Mouse (Mus musculus): ENCODE data around the gene Abcc3.
A peak's percentile ranks its signal among the peaks of the same experiment; 100 is the strongest.

Abcc3 gene

DNA sequence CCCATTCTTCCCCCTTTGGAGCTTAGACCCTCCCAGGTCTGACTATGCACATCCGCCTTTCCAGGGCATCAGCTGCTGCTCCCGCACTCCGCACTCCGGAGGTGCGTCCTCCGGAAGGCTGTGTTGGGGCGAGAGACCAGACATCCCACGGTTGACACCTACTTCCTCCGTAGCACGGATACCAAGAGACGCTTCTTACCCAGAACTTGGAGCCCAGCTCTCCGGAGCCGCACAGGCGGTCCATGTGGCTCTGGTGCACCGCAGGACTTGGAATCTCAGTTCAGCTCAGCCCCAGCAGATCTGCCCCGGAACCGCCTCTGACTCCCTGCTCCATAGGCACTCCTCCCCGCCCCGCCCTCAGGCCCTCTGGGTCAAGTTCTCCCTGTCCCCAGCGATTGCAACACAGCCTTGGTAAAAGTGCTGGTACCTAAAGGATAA, at the start of gene Abcc3:
Abcc3 (minus strand) TSS at position 326 of the 438 bp plus-strand sequence.
- DNase-seq: no peak

DNA sequence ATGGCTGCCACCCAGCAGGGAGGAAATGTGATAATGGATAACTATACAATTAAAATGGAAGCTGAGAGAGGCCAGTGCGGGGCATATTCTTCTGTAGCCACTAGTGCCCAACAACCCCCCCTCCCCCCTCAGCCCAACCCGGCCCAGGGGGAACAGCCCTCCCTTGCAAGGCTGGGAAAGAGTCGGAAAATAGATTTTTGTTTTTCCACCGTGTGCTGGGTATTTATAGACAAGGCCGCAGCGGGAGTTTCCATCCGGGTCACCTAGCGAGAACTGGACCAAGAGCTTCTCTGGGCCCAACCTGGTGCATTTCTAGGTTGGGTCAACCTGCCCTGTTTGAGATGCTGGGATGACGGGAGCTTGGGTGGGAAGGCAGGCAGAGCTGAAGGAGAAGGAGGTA, 49.0 kb upstream of the Abcc3 start:
- no peak for DNase-seq

DNA sequence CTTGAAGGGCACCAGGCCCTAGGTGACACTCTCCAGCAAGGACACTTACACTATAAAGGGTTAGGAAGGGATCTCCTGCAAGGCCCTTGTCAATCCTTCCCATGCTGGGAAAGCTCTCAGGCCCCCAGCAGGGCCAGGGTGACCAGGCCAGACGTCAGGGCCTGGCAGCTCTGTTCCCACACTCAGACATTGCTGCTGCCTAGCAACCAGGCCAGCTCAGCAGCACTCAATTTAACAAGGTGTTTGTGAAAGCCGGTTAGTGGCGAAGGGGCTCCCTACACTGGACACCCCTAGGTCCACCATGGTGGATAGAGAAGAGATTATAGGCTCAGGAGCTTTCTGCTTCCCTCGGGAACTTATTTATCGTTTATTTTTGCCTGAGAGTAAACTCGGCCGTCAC, 48.3 kb upstream of the Abcc3 start:
- no peak for DNase-seq

DNA sequence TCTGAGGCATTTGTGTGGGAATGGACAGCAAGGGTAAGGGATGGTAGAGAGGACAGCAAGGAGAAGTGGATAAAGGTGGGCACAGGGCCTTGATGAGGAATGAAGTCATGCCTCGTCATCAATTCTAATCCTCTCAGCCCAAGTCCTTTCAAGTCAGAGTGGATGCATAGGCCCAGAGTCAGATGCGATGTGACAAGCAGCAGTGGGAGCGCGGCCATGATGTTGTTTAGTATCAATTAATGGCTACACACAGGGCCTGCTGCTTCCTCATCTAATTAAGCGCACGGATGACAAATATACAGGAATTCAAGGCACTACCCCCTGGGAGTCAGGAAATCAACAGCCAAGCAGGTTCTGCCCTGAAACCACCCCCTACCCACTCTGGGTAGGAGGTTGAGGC, 47.6 kb upstream of the Abcc3 start:
- DNase-seq: no peak

DNA sequence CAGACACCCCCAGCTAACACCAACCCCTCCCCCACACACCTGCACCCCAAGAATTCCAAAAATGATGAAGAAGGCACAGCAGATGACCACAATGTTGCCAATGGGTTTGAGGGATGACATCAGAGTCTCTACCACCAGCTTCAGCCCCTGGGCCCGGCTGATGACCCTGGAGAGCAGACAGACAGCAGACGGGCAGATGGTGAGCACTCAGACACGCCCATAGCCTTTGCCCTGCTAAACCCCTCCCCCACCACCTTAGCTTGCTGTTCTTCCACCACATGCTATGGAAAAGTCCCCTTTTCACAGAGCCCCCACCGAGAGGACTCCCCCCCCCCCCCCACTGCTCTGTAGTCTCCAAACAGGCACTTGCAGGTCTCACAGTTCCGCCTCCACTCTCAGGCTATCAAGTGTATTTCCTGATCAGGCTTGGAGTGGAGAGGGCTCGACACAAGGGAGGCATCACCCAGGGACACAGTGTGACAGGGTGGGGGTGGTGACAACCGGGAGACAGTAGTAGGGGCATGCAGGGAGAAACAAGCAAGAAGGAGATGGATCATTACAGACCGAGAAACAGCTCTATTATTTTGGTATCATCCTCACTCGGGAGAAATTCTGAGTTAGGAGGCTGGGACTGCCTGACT, 36.3 kb upstream of the Abcc3 start:
- no peak for DNase-seq

DNA sequence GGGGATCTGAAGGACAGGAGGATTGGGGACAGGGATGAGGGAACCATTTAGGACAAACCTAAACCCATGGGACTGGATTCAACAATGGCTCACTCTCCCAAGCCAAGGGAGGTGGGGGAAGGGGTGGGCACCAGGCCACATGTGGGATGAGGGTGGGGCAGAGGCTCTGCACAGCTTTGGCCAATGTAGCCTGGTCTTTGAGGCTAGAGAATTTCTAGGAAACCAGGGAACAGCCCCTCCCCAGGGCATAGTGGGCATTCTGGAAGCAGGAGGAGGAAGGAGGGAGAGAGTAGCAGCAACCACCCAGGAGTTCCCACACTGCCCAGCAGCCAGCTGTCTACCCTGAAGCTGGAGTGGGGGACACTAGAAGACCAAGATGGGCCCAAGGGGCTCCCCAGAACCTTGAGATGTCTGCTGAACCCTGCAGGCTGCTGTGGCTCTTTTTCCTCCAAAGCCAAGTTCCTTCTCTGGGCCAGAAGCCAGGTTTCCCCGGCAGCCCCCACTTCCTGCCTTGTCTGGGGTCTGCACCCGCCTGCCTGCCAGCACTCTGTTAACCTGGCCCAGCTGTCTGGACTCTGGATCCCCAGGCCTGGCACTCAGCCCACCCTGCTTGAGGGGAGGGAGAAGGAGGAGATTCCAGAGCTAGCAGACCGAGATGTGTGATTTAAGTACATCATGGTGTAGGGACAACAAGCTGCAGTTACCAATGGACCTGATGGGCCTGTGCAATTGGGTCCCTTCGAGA, 35.5 kb upstream of the Abcc3 start:
- DNase-seq: no peak

DNA sequence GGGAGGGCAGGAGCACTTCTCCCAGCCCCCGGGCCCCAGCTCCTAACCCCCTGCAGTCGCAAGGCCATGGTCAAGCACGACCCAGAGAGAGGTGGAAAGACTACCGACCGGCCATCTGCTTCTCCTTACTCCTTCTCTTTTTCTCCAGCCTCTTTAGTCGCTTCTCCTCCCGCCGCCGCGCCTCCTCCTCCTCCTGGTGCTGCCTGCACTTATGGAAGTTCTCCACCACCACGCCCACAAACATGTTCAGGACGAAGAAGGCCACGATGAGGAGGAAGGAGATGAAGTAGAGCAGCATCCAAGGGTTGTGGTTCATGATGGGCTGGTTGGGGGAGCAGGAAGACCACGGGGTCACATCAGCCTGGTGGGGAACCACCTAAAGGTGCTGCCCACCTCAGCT, 32.9 kb upstream of the Abcc3 start:
- DNase-seq: no peak

DNA sequence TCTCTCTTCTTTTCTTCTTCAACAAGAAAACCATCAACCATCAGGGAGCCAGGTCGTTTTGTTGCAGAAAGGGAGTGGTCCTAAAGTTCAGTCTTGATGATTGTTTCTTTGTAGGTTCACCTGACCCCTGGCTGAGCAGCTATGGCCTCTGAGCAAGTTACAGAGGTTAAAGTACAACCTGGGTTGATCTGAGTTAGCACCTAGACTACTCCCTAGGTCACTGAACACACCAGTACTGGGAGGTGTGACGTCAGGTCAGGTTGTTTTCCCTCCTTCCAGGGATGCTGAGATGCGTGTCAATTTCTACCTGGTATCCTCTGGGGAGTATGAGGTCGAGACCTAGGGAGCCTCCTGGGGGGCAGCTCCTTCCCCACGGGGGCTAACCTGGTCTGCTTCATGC, 32.4 kb upstream of the Abcc3 start:
- no peak for DNase-seq

DNA sequence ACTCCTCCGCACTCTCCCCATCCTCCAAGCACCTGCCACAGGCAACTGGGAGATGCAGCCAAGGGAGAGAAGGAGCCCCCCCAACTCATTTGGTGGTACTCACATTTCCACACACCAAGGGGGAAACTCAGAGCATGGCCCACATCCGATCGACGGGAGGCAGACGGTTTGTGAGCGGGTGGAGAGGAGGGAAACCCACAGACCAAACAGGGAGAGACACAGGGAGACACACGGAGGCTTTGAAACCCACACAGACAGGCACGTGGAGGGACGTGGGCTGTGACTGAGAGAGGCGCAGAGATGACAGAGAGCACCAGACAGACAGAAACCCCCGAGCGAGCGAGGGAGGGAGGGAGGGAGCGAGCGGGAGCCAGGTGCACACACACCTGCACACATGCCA, 31.6 kb upstream of the Abcc3 start:
- no peak for DNase-seq

DNA sequence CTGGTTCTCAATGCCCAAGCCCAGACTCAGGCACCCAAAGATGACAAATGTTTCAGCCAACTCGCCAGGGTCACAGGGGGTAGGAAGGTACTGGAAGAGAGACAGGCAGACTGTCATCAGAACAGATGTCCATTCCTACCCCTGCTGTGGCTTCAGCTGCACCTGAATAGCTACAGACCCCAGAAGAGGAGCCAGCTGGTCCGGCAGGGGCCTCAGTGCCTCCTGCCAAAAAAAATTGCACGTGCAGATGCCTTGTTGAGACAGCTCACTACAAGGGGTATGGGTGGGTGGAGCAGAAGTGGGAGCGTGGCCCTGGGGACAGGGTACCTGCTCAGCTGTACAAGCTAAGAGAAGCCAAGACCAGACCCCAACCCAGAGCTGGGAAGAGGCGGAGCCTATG, 31.1 kb upstream of the Abcc3 start:
- DNase-seq: peak; percentile 50

DNA sequence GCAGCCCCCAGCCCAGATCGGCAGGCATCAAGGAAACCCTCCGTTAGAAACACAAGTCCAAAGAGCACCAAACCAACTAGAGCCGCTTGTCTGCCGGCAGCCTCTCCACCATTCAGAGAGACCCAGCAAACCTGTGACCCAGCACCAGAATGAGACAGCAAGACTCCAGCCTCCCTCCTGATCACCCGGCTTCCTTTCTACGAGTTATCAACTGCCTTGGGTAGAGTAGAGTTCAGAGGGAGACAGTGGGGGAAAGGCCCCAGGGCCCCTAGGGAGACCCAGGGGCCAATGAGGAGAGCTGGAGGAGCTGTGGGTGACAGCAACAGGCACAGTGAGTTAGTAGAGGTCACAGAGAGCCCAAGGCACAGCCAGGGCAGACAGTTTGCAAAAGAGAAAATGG, 28.2 kb upstream of the Abcc3 start:
- DNase-seq: no peak

DNA sequence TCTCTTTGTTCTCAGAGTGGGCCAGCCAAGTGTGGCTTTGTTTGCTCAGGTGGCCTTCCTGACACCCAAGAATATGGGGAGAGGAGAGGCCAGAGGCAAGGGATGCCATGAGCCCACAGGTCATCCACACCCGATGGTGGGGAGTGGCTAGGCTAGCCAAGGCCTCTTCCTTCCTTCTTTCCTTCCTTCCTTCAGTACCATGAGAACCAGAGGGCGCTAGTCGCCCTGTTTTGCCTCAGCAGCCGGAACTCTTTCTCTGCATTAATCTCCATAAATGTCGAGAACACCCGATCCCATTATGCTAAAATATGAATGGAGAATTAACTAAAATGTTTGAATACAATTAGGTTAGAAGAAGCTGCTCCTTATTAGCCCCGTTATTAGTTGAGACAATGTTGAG, 27.5 kb upstream of the Abcc3 start:
- DNase-seq: peak; percentile 43

DNA sequence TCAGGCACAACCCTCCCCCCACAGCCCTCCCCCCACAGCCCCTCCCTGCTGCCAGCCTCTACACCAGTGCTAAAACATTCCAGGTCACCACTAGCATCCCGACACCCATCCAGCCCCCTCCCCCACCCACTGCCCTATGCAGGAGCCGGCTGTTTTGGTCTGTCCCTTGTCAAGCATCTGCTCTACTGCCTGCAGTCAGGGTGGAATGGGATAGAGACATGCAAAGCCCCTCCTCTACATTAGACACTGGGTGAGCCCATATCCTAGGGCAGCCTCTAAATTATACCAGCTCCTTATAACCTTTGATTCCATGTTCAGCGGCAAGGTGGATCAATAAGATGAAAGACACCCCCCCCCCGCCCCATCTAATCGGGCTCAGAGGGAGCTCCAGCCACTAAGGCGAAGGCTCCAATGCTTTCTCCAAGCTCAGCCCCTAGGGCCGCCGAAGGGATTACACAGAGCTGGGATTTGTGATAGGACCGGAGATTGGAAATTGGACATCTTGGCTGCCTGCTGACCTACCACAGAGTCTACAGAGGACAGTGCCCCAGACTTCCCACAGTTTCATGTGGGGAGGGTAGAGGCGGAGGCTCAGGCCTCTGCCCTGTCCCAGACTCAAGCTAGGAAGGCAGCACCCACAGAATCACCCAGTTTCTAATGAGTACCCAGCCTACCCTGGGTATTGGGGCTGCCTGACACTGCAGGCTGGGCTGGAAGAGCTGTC, 26.4 kb upstream of the Abcc3 start:
- peak; percentile 45 for DNase-seq

DNA sequence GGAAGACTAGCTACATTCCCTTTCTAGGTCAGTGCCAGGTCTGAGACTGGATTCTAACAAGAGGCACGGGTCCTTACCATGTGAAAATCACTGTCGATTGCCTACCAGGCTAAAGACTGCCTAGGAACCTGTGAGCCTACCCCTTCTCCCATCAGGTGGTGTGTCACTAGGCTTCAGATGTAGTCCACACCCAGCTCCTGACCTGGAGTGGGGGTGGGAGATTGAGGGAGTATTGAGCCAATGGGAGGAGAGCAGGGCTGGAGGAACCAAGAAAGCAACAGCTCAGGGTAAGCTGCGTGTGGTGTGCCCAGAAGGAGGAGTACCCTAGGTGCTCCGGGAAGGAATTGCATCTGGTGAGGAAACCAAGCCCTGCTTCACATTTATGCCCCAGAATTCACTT, 21.2 kb upstream of the Abcc3 start:
- DNase-seq: no peak

DNA sequence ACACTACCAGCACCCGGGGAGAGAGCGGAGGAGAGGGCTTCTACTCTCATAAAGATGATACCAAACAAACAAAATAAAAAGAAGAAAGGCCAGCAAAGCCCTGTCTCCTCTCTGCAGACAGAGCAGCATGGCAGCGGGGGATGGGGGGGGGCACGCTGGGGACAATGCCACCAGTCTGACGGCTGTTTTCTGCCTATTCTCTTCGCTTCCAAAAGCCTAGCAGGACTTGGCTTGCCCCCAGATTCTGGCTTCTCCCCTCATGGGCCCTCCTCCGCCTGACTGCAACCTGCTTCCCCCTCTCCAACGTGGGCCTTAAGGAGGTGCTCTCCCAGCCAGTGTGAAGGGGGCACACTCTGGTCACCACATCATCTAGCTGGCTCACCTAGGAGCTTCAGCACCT, 20.7 kb upstream of the Abcc3 start:
- peak; percentile 60 for DNase-seq

DNA sequence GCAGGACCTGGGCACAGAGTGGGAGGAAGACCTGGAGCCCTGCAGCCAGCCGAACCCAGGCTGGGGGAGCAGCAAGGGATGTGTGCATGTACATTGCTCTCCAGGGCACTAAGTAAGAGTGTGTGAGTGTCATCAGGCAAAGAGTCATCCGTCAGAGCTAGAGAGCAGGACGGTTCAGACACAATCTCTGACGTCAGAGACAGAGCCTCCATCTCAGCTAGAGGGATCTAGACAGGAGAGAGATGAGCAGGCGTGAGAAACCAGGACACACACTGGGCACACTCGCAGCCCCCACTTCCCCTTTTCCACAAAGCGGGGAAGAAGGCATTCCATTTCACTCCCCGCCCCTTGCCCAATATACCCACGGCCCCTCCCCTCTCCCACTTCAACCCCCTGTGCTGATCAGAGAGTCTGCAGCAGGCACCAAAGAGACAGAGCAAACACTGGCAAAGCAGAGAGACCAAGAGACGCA, 20.2 kb upstream of the Abcc3 start:
- no peak for DNase-seq

DNA sequence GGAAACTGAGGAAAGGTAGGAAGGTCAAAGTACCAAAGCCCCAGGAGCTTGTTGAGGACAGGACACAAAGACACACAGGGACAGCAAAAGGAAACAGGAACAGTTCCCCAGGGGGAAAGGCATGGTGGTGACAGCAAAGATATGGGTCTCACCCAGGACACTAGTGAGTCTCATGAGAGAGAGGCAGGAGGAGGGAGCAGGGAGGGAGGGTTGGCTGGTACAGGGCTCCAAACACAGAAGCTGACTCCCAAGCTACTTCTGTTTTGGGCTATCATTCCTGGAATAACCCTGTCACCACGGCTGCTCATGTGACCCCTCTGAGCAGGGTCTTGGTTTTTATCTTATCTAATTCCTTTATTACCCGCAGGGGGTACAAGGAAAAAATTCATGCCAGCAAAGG, 19.8 kb upstream of the Abcc3 start:
- no peak for DNase-seq

DNA sequence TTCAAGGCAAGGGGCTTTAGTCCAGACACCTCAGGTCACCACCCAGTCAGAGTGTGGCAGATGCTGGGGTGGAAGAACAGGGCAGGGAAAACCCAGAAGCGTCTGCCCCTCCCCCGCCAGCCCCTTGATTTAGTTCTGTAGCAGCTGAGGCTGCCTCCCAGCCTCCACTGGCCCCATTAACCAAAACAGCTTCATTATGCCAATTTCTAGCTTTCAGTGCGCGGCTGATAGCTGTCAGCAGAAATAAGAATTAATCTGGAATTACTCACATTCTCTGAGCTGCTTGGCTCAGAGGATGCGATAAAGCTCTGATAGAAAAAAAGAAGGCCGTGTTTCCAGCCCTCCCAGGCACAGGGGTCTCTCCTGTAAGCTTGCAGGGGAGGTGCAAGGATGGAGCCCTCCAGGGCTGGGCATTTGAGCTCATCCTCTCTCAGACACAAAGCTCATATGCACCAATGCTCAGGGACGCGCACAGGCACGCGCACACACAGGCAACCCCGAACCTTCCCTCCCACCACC, 15.1 kb upstream of the Abcc3 start:
- no peak for DNase-seq

DNA sequence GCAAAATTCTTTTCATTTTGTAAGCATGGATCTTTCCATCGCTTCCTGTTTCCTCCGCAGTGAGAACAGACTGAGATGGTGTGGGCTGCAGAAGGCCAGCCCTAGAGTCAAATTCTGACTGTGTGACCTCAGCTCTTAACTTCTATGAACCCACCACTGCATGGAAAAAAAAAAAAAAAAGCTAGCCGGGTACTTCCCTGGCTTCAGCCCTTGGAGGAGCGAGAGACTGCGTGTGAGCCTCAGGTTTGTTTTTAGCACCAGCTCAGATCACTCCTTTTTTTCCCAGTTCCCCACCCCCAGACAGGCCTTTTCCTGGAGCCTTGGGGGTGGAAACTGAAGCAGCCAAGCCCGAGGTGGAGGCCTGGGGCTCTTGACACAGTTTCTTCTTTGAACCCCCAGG, 12.6 kb upstream of the Abcc3 start:
- no peak for DNase-seq

DNA sequence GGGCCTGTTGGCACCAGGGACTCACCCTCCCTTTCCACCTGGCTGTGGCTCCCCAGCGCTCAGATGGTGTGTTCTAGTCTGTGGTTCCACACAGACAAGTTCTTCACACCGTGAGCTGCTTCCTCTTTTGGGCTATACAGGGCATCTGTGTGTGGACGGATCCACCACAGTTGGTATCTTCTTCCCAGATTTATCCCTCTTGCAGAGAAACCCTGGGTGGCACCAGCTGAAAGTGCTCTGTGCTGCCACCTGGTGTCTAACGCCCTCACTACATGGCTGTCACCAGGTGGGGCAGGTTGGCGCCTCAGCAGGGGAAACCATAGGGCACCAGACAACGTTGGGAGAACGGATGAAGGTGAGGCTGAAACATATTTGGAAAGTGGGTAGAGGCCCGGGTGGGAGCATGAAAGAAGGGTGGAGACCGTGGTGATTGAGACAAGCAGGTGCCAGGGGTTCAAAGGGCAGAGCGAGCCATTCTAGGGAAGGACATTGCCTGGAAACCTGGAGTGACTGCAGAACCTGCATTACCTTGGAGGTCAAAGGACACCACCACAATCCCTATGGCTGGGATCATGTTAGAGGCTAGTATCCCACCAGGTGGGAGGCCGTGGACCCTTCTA, 12.0 kb upstream of the Abcc3 start:
- DNase-seq: peak; percentile 95

DNA sequence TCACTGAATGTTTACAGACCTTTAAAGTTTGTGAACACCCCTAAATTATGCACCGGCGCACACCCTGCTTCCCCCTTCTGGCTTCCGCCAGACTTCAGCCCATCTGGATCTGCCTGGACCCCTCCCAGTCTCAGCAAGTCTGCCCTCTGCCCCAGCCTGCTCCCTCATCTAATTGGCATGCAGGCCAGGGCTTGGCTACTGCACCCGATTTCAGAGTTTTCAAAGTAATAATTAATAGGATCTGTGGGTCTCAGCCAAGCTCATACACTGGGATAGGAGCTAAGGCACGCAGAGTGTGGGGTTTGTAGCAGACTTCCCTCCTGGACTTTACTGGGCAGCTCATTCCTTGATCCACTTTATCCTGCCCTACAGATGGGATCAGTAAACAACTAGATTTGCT, 11.4 kb upstream of the Abcc3 start:
- no peak for DNase-seq

DNA sequence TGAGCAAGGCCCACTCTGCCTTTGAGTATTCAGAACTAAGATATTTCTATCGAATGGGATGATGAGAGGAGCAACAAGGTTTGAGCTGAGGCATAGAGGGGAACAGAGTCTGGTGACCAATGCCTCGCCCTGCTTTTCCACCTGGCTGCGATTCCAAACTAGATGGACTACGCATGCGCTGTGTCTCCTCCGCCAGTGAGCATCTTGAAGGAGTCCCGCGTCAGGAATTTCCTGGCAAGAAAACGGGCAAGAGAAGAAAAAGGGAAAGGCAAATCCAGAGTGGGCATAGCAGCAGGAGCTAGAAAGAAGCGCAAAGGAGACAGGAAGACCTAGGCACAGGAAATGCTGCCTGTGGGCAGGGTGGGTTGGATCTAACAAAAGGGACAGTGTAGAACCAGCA, 11.0 kb upstream of the Abcc3 start:
- no peak for DNase-seq

DNA sequence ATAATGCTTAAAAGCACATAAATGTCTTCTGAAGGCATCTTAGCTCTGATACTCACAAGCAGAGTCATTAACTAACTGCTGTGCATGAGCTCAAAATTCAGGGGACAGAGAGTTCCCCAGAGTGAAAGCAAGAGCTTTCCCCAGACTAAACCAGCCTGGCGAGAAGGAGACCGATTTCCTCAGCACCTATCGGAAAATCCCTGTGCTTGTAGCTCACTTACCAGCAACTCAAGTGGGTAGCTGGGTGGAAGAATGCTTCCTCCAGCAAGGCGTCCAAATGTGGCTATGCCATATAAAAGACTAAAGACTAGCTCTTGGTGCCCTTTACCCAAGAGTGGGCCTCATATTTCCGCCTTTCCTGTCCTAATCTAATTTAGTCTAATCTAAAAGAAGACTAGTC, 9.9 kb upstream of the Abcc3 start:
- no peak for DNase-seq
